Mouse (Mus musculus): ENCODE results near the gene Zbtb7b.

GRCm38 (mm10) chr3:89390699-89391662 lies 3.6 kb downstream of the Zbtb7b start:
- TF ChIP-seq POLR2A (IDR thresholded peaks at IDR 0.05; ENCODE audit: insufficient read length, low read depth) (peak; percentile 63), USF1 (IDR thresholded peaks at IDR 0.05; ENCODE audit: low read depth) (no peak), MYOG (IDR thresholded peaks at IDR 0.05; ENCODE audit: control insufficient read depth in 1 of 3, insufficient read depth in 1 of 3, insufficient read length in 2 of 3, low read depth in 2 of 3) (peak in 1 of 3 experiments; percentile 38), POLR2AphosphoS2 (IDR thresholded peaks at IDR 0.05; ENCODE audit: insufficient read length, low read depth) (peak; percentile 28), MAX (IDR thresholded peaks at IDR 0.05; ENCODE audit: low read depth) (no peak), MYOD1 (IDR thresholded peaks at IDR 0.05; ENCODE audit: control insufficient read depth in 1 of 3, insufficient read length in 2 of 3, low read depth in 2 of 3) (peak in 1 of 3 experiments; percentile 53), E2F4 (IDR thresholded peaks at IDR 0.05; ENCODE audit: insufficient read depth) (no peak), CEBPB (IDR thresholded peaks at IDR 0.05; ENCODE audit: insufficient read depth, poor library complexity, severe bottlenecking) (peak; percentile 93)

Measured in myocyte (in vitro differentiated cells).